ENCODE assay signal across 8 mouse cellular contexts in the genomic region with DNA sequence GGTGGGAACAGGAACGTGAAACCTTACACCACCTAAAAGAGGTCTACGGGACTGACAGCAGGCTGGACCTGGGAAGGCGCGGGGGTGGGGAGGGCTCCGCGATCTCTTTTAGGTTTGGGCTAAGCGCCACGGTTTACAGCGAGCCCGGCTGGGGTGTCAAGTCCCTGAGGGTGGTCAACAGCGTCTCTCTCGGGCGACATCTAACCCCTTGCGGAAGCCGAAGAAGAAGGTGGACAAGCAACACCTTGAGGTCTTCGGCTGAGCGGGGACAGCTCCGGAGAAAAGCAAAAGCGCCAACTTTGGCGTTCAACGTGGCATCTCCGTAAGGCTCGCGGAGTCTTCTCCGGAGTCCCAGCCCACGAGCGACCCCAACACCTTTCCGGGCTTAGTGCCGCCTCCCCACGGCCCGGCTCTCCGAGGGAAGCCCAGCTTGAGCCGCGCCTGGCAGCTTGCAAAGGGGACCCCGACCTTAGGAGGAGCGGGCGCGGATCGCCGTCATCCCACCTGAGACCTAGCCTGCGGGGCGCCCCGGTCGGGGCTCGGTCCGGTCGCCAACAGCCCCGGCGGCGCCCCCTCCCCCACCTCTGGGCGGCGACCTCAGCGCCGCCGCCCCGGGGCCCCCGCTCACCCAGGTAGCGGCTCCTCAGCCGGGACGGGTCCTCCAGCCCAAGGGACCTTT. TPM values are rescaled to one million over a fixed set of nuclear protein-coding genes. Genes with fewer than 3 reads are reported as not detected.
DNase-seq lines count a peak whose midpoint lies in the region; ATAC-seq lines count a peak whose summit lies in the region.

No protein-coding gene starts in this region.

- DNase-seq in ZHBTc4 (ENCODE audit: low read depth, low spot score): peak; percentile 66
- DNase-seq in cerebellum, postnatal 4 days (ENCODE audit: low spot score in 2 of 2): peak; percentile 25 to 63
- peak; percentile 74 to 84 for DNase-seq in gastrocnemius, adult 8-10 months (ENCODE audit: low spot score in 2 of 2)
- DNase-seq in hindlimb bud, embryonic 11.5 days (ENCODE audit: extremely low spot score, low read depth, low spot score): peak; percentile 5
- DNase-seq in left cerebral cortex, postnatal 10 days (ENCODE audit: extremely low spot score in 1 of 2, low spot score in 2 of 2): peak; percentile 18 to 69
- DNase-seq in right cerebral cortex, postnatal 36 days (ENCODE audit: low spot score in 2 of 2): peak; percentile 26 to 40

- H3K9me3 ChIP-seq in megakaryocyte, embryonic 14.5 days: 0 out of 2 replicates have a peak, but pooled peaks cover 2% of the 10 kb centered on the region

- H3K36me3 ChIP-seq in megakaryocyte, embryonic 14.5 days (replicated peaks; ENCODE audit: low read length): peaks cover 7% of the 10 kb centered on the region

- intact Hi-C loops in left cerebral cortex, postnatal 10 days (cut with DNase I): loop anchor here (10.0 kb wide), 1 partner anchor 185 kb away; no protein-coding TSS in a partner anchor

- H3K4me3 ChIP-seq in megakaryocyte, embryonic 14.5 days (replicated peaks): peak overlapping the region; percentile 94

- ATAC-seq in CD4-positive, CD25-positive, alpha-beta regulatory T cell, adult 4 months: no peak

- no peaks in the 10 kb centered on the region for H3K27me3 ChIP-seq in megakaryocyte, embryonic 14.5 days (replicated peaks)

- H3K4me1 ChIP-seq in megakaryocyte, embryonic 14.5 days: peaks cover 27% of the 10 kb centered on the region

RNA-seq across cellular contexts. Expression of a gene that starts 0.6 kb away (rescaled TPM):
- total RNA-seq in gastrocnemius, adult 8-10 months (2022): 100 to 1,000 TPM; 285 to 320 (median 302) TPM
- 10 to 100 TPM; 89.1 to 90.6 TPM for total RNA-seq in left cerebral cortex, postnatal 10 days (2021)
- 9.9 and 18.0 TPM in 2 replicates for polyA plus RNA-seq in megakaryocyte, embryonic 14.5 days (2012; ENCODE audit: insufficient read depth, low replicate concordance)
- 1 to 10 TPM; 6.0 to 10.0 TPM for polyA plus RNA-seq in CD4-positive, CD25-positive, alpha-beta regulatory T cell, adult 4 months (2017; shearing (Covaris generic))

RNA-seq across cellular contexts. Expression of a gene that starts 0.8 kb away (rescaled TPM):
- total RNA-seq in gastrocnemius, adult 8-10 months (2022): 100 to 1,000 TPM; 273 to 322 (median 311) TPM
- 100 to 1,000 TPM; 142 to 147 TPM for total RNA-seq in left cerebral cortex, postnatal 10 days (2021)
- polyA plus RNA-seq in megakaryocyte, embryonic 14.5 days (2012; ENCODE audit: insufficient read depth, low replicate concordance): 156 and 160 TPM in 2 replicates
- 10 to 100 TPM; 56.4 to 76.8 TPM for polyA plus RNA-seq in CD4-positive, CD25-positive, alpha-beta regulatory T cell, adult 4 months (2017; shearing (Covaris generic))

RNA-seq across cellular contexts. Expression of a gene that starts 25.3 kb away (rescaled TPM):
- total RNA-seq in gastrocnemius, adult 8-10 months (2022): not detected
- total RNA-seq in left cerebral cortex, postnatal 10 days (2021): under 1 TPM; 0.43 to 0.53 TPM
- not detected in 2 replicates for polyA plus RNA-seq in megakaryocyte, embryonic 14.5 days (2012; ENCODE audit: insufficient read depth, low replicate concordance)
- polyA plus RNA-seq in CD4-positive, CD25-positive, alpha-beta regulatory T cell, adult 4 months (2017; shearing (Covaris generic)): under 1 TPM in 1 of 2 experiments, not detected in 1; 0.51 TPM

Comparison
In these comparisons a context has a peak if more than half of its experiments do, and no peak if none do; other contexts are left out.
1. DNase-seq: peak in every context shown above with its lines; median percentile 79 in gastrocnemius, adult 8-10 months; 66 in ZHBTc4; 44 in cerebellum, postnatal 4 days; 44 in left cerebral cortex, postnatal 10 days; 33 in right cerebral cortex, postnatal 36 days; 5 in hindlimb bud, embryonic 11.5 days.